Mouse (Mus musculus) layer of hippocampus, adult 9-10 months (tissue): ENCODE measurements at regions not wholly inside any gene's neighbourhood (a gene's known extent, or its start where the extent isn't known, plus 50 kb on each side); places are given as distances from the start of the nearest gene placed in this dataset.
"Not testable (repeated sequence)": the region's sequence is repeated elsewhere in the genome, so short reads cannot be mapped to it uniquely, and the experiment has no call there.

Experiments used
- DNase-seq: peaks from one replicate; pipeline ENCODE4 v3.0.0; 2022; ENCODE audit warnings: low spot score

DNA sequence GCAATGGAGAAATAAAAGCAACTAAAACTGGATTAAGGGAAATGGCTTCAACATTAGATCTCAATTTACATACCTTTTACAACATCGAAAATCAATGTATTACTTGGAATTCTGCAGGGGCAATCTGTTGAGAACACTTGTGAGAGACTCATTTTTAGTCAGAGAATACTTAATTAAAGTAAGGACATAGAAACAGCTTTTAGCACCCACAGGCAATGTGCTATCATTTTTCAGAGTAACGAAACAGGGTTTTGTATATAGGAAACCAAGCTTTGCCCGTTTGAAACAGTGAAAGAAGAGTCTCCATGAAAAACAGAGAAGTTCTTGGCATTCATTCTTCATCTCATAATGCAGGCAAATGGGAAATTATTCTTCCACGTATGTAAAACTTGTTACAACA is 196.4 kb downstream of the Tdrd3 start:
- DNase-seq, result peak; percentile 17

DNA sequence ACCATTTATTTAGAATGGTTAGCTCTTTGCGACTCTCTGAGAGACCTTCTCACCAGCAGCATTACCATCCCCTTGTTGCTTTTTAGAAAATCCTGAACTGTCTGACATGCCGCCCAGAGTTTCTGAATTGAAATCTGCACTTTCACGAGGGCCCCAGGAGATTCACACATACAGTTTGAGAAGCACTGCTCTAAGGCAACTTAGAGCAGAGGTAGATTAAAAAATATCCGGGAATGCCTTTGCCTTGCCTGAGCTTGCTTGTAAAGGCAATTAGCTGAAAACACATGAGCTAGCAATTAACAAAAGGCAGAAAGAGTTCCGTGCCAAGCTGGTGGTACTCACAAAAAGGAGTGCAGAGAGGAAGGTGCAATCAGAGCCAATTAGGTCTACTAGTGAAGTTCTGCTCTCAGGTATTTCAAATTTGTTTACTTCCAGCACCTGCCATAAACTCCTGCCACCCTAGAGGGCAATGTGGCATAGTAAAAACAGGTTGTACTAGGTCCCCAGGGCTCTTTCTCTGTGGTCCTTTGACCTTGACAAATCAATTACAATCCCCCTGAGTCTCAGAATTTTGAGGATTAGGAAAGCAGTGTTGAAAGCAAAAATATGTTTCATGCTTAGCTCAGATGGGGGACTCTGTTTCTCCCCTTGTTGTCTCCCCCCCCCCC is 203.1 kb downstream of the Tdrd3 start:
- no peak for DNase-seq

DNA sequence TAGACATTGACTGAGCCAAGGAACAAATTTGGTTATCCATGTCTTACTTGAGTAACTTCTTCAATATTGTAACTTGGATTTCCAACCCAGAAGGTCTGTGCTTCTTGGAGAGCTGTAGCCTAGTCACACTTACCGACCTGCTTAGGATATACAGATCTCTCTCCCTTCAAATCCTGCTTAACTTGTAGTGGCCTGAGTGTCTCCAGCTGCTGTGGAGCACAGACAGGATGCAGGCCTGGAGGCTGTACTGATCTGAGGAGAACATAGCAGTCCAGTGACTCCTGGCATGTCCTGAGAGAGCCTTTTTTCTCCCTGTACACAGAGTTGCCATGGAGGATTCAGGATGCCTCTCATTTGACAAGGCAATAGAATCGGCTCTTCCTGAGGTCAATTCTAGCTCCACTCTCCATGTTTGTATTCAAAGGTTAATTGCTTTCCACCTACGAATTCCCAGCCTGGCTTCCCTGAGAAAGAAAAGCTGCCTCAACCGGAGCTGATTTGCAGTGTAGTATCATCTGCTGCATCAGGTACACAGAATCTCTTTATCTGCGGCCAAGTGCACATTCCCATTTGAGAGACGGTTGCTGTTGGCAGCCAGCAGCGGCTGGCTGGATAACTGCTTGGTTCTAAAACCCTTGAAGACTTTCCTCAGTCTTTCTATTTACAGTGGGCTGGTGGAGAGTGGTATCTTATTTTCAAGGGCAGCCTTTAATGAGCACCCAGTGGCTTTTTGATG is 214.8 kb downstream of the Tdrd3 start:
- DNase-seq, result no peak

DNA sequence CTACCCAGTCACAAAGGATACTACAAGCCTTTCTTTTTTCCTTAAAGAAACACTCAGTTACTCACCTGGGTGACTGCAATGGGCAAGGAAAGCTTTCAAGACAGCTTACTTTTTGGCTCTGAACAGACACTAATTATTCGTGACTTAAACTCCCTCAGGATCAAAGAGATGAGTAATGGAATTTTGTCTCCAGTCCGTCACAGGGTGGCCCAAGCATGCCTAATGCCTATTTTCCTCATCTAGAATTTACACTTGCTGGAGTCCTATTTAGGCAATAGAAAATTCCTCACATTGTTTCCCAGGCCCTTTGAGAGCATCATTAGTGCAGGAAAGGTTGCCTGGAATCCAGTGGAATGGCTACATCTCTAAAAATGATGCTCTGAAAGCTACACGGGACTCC is 218.2 kb downstream of the Tdrd3 start:
- no peak for DNase-seq

DNA sequence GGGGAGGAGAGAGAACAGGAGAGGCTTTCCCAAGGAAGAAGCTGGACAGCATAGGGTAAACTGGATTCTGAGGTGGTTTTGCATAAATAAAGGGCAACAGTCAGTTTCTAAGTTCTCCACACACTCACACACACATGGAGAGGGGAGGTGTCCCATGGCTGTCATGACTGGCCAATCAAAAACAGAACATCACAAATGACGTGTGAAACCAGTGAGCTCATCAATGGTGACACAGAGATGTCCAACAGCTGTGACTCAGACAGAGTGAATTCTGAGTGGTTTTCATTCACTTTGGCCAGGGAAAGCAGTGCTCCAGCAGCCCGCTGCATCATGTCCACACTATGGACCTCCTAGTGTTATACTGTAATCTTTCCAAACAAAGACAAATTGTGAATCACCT is 220.7 kb downstream of the Tdrd3 start:
- no peak for DNase-seq

DNA sequence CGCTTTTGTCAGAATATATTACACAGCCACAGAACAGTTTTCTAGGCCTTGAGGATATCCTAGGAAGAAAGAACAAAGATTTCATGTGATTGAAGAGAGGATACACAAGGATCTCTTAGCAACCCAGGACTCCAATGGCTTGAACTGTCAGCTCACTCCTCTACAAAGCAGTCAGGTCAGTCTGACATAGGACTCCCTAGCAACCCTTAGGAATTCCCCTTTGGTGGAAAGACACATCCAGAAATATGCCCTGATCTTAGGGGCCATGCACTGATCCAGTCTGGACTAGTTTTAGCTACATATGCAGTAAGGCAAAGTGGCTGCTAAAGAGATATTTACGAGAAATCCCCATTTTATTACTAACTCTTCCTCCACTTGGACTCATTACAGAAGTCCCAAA is 251.5 kb downstream of the Tdrd3 start:
- no peak for DNase-seq

DNA sequence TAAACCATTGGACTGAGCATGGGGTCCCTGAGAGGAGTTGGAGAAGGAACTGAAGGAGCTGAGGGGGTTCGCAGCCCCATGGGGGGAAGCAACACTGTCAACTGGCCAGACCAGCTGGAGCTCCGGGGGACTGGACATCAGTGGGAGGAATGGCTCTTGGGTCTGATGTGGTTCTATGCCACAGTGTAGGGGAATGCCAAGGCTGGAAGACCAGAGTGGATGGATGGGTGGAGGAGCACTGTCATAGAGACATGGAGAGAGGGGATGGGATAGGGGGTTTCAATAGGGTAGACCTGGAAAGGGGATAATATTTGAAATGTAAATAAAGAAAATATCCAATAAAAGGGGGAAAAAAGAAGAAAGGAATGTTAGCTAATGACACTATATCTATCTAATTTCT is 253.1 kb downstream of the Tdrd3 start:
- no peak for DNase-seq

DNA sequence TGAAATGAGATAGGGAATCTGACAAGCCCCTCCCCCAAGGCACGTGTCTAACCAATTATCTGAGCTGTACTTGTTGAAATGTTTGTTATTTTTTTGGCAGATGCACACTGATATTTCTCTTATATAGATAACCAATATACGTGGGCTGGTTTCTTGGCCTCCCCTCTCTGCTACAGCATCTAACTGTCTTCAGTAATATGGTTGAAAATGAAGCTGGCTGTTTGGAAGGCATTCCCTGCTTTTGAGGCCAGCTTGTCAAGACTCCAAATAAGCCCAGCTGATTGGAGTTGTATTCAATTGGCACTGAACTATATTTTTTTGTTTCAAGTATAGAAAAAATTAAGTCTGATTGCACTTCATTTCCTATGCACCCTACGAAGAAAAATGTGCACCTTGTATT is 264.3 kb downstream of the Tdrd3 start:
- DNase-seq, result no peak

DNA sequence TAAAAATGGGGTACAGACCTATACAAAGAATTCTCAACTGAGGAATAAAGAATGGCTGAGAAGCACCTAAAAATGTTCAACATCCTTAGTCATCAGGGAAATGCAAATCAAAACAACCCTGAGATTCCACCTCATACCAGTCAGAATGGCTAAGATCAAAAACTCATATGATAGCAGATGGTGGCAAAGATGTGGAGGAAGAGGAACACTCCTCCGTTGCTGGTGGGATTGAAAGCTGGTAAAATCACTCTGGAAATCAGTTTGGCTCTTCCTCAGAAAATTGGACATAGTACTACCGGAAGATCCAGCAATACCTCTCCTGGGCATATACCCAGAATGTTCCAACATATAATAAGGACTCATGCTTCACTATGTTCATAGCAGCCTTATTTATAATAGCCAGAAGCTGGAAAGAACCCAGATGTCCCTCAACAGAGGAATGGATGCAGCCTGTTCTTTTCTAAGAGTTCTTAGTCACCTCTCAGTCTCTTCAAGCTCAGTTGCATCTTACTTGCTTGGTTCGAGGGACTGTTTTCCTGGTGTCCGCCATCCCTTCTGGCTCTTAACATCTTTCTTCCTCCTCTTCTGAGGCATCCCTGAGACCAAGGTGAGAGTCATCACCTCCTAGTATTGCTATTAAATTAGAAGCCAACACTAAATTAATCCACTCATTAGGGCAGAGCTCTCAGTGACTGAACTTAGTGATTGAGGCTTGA is 266.8 kb downstream of the Tdrd3 start:
- not testable (repeated sequence) for DNase-seq

DNA sequence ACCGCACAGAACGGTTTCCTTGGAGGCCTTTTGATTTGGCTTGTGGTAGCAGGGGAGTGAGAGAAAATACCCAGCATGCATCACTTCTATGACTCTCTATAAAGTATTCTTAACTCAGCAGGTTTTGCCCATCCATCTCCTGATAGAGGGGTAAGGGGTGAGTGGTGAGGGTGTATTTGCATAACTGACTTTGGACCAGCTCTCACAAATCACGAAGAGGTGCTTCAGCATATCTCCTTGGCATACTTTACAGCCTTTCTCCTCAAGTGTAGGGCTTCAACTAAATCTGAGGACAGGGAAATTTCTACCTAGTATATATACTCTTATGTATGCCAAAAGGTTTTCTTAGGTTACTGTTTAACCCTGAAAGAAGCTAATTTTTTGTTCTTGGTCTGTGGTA is 273.4 kb downstream of the Tdrd3 start:
- DNase-seq, result no peak

DNA sequence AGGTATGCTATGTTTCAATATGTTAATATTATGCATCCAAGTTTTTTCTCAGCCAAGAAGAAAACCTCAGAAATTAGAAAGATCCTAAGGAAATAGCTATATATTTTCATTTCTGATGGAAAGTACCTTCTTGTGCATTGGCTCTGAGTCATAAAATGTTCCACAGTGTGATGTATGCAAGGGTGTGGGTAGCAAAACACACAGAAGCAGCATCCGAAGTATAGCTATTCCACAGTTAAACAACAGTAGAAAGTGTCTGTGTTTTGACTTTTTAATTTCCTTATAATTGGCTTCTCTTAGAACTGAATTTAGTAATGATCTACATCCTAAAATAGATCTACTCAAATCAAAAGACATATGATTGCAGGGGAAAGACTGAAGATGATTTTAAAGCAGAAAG is 320.0 kb downstream of the Tdrd3 start:
- no peak for DNase-seq

DNA sequence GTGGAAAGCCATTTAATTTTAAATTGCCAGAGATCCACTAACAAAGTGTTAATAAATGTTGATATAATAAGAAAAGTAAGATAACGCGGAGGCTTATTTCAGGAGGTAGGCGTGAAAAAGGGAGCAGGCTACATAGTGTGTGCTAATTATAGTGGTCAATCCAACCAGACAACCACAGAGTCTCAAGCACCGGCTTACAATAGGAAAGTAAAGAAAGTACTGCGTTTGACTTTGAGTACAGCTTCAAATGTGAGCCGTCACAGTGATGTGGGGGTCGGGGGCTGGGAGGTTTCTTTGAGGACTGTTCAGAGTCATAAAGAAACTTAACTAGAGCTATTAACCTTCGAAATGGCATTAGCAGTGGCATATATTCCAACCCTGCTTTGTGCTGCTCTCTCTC is 329.1 kb downstream of the Tdrd3 start:
- no peak for DNase-seq

DNA sequence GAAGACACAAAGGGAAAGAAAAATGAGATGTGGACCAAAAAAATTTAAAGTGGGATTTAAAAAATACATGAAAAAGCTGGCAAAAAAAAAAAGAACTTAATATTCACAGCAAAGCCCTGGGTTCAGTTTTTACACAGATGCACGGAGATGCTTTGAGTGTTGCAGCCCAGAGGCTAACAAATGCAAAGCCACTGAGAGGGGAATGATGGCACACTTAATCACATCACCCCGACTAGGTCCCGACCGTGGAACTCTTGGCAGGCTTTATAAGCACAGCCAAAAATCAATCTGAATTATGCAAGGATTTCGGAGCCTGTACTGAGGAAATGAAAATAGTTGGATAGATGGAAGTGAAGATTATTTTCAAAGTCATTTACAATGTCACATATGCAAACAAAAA is 329.6 kb downstream of the Tdrd3 start:
- no peak for DNase-seq

DNA sequence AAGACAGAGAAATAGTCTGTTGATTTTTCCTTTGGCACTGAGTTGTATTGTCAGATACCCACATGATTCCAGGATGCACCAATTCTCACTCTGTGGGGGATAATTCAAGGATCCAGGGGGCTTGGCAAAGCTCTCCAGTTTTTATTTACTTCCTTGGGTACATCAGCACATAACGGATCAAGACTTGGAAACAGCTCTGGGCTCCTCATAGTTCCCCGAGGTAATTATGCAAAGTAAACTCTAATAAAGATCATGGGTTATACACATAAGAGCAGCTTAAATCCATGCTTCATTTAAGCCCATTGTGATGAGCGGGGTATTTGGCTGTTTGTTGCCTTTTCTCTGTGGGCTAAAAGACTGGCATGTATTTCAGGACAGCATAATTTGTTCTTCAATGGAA is 332.6 kb downstream of the Tdrd3 start:
- DNase-seq, result no peak

DNA sequence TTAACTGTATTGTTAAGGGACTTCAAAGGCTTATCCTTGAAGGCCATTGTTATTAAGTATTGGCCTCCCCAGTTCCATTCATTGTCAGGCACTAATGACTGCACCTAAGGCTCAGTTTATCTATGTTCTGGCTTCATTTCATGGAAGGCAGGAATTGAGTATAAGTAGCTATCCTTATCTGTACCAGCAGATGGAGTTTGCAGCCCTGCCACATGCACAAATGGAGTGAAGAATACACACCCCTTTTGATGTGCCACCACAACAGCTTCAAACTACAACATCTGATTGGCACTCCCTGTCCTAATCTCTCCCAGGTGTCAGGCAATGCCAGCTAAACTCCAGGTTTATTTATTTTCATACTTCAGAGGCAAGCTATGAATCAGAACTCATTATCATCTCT is 333.3 kb downstream of the Tdrd3 start:
- DNase-seq, result no peak

DNA sequence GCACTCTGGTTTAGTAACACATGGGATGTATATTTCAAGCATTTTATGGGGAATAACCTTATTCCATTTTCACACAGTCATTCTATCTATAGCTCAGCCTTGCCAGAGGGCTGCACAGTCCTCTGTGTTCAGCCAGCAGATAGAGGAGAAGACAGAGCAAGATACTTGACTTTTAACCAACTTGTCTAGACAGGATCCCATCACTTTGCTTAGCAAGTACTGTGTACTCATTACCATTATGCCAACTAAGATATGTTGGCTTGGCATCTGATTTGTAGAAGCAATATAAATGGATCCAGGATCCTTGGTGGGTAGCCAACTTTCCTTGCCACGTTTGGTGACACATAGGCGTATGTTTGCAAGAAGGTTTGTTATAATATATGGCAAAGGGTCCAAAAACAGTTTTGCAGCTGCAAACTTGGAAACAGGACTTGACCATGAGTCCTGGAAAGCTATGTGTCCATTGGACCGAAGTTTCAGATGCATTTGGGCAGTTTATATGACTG is 334.3 kb downstream of the Tdrd3 start:
- no peak for DNase-seq

DNA sequence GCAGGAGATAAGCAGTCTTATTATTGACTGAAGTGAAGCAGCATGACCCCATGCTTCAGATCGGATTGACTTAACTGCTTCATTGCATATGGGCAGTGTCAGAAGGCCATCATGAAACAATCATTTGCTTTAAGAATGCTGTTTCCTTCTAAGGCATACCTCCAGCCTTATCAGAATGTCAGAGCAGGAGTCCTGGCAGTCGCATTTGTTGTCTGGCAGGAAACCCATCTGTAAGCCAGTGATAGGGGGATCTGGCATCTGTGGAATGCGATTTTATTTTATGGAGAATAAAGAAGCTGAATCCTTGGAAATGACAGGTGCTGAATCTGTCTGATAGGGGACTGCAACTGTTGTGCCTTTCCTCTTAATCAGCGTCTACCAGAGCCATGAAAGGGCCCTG is 338.3 kb downstream of the Tdrd3 start:
- DNase-seq, result no peak

DNA sequence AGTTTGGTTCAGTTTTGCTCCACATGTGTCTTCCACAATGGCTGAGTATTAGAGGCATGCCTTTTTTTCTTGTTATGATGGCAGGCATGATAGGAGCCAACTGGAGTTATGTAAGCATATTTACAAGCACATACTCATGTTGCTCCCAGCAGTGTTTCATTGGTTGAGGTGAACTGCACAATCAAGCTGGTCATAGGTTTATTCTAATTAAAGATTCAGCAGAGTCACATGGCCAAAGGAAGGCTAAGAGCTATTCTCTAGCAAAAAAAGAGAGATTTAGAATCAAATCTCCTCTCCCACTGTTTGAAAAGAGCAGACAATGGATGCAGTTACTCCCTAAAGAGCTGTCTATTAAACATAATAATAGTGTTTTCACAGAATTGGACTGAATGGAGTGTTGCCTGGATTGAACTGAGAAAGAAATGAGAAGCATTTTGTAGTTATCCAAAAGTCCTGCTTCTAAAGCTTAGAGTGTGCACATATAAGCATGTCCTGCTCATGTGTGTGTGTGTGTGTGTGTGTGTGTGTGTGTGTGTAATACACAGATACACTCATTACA is 359.0 kb downstream of the Tdrd3 start:
- no peak for DNase-seq

DNA sequence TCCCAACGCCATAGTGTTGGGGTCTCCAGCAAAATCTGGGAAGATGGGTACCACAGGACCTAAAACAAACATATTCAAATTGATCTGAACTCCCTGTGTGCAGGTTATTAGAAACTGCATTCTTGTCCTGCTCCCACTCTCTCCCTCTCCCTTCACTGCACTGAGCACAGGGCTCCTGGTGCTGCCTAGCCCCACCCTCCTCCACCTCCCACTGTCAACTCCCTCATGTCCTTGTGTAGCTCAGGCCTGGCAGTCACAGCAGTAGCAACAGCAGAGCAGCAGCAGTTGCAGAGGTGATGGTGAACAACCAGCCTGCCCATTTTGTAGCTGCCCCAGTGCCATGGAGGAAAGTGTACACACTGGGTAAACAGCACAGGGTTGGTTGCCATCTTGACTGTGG is 383.4 kb downstream of the Tdrd3 start:
- no peak for DNase-seq

DNA sequence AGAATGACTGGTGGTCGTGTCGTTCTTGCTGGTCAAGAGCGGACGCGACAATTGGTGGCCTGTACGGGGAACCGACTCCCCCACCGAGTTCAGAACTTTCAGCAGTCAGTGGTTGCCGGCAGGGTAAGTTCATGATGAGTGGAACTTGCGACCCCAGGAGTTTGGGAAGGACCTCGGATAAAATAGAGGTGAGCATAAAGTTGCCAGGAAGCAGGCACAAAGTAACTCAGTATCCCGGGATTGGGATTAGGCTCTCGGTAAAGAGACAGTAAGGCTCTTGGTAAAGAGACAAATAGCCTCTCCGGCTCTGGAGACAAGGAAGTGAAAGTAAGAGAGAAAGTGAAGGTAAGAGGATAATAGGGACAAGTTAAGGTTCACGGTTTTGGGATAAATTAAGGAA is 393.2 kb downstream of the Tdrd3 start:
- not testable (repeated sequence) for DNase-seq

DNA sequence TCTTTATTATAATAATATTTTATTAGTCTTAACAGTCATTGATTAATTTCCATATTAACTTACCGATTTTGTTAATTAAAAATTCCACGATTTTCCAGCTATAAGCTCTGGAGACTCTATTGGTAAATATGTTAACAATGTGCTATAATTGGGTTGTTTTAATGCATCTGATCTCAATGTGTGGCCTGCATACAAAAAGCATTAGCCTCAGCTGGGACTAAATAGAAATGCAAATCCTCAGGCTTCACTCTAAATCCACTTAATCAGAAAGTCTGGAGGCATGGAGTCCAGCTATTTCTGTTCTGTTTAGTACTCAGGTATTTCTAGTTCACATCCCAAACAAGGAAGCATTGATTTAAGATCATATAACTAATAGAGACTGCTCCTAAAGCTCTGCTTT is 427.7 kb downstream of the Tdrd3 start:
- no peak for DNase-seq

DNA sequence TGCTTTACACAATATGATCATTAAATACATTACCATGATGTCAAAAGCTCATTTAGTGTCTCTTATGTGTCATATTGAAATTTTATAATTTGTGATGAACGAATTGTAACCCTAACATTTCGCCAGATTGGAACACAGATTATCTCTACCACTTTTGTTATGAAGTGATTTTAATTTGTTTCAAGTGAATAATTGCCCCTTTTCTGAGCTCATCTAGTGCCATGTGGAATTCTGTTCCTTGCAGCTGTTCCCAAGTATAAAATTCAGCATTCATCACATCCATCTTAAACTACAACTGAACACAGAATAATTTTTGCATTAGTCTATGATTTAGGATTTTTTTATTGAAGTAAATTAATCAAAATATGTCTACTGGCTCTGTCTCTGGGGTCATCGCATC is 445.0 kb downstream of the Tdrd3 start:
- DNase-seq, result peak; percentile 15
